Mouse (Mus musculus) small intestine, adult 2 months (tissue): ENCODE data around the gene Pnpla2.

ENCODE experiments used
- CTCF ChIP-seq: fragments of 200-500 bp; IDR thresholded peaks from 2 replicates; pipeline ENCODE4 v1.5.1; 2012; ENCODE audit warnings: low read depth, mild to moderate bottlenecking, control low read depth, inconsistent platforms, low read length, moderate library complexity, mixed read lengths; ENCODE audit not compliant: insufficient replicate concordance, insufficient read length; ENCODE audit errors: extremely low read depth
- POLR2A ChIP-seq: fragments of 200-500 bp; IDR thresholded peaks from 2 replicates; pipeline ENCODE4 v1.6.1; 2012; ENCODE audit warnings: low read depth, mild to moderate bottlenecking, control low read depth, inconsistent platforms, low read length, moderate library complexity

DNA sequence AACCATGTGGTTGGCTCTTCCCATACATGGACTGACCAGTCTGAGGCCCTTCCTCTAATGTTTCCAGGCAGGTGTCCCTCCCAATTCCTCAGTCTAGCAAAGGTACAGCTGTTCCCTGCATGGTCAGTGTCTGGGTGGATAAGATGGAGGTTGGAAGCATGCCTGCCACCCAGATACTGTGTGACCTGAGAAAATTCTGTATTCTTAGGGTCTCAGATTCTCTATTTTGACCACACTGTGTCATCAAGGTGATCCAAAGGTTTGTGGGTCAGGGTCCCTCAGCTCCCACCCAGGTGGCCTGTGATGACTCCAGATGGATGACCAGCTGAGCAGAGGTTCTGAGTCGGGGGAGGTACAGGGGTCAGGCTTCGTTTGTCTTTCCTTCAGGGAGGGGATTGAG, 30.2 kb downstream of the Pnpla2 start:
- no peak for TF ChIP-seq CTCF
- TF ChIP-seq POLR2A = no peak
